20 mouse cellular contexts compared by ENCODE assay signal in genomic region chr16:17641301-17641700, GRCm38 (mm10). TPM values are rescaled to one million over a fixed set of nuclear protein-coding genes. Genes with fewer than 3 reads are reported as not detected.
DNase-seq lines count a peak whose midpoint lies in the region; ATAC-seq lines count a peak whose summit lies in the region.
"Had no signal": no experiment of that assay in that cellular context is flagged by ENCODE, and none has a peak within 500 bp of the region (broad histone marks: within the 10 kb centered on the region; RNA-seq: fewer than 3 reads in every experiment).

No protein-coding gene starts in this region.

- H3K4me2 ChIP-seq in kidney, embryonic 16.5 days (replicated peaks; ENCODE audit: low read depth, low read length): no peak overlapping the region
- H3K4me2 ChIP-seq: embryonic facial prominence, embryonic 12.5 days; heart, embryonic 13.5 days; hindbrain, embryonic 13.5 days; limb, embryonic 13.5 days; liver, embryonic 15.5 days; midbrain, embryonic 12.5 days had no signal

- no peaks in the 10 kb centered on the region for H3K27me3 ChIP-seq in kidney, embryonic 16.5 days (ENCODE audit: insufficient read depth, low read length)
- H3K27me3 ChIP-seq: embryonic facial prominence, embryonic 12.5 days; heart, embryonic 13.5 days; hindbrain, embryonic 13.5 days; limb, embryonic 13.5 days; liver, embryonic 15.5 days; midbrain, embryonic 12.5 days had no signal

- H3K4me1 ChIP-seq in kidney, embryonic 16.5 days (ENCODE audit: insufficient read depth, low read length): peaks cover 3% of the 10 kb centered on the region
- H3K4me1 ChIP-seq: embryonic facial prominence, embryonic 12.5 days; limb, embryonic 13.5 days had no signal

- H3K9ac ChIP-seq in kidney, embryonic 16.5 days (replicated peaks; ENCODE audit: low read length): no peak overlapping the region
- H3K9ac ChIP-seq: embryonic facial prominence, embryonic 12.5 days; heart, embryonic 13.5 days; hindbrain, embryonic 13.5 days; limb, embryonic 13.5 days; liver, embryonic 15.5 days; midbrain, embryonic 12.5 days had no signal

- H3K4me3 ChIP-seq in kidney, embryonic 16.5 days (ENCODE audit: low read length): no peak overlapping the region
- H3K4me3 ChIP-seq: embryonic facial prominence, embryonic 12.5 days; erythroblast, embryonic 14.5 days; heart, embryonic 13.5 days; hindbrain, embryonic 13.5 days; limb, embryonic 13.5 days; liver, embryonic 15.5 days; midbrain, embryonic 12.5 days had no signal

- 81% methylated on average over 6 of the region's 6 CpGs for WGBS in kidney, embryonic 16.5 days

- DNase-seq in cerebellum, adult 11 months: peak; percentile 35
- DNase-seq in cerebellum, postnatal 4 days (ENCODE audit: low spot score in 2 of 2): no peak
- peak; percentile 30 for DNase-seq in kidney, adult 18-20 months
- DNase-seq in cerebellum, adult 9-10 months: peak; percentile 58
- peak; percentile 43 for DNase-seq in kidney, postnatal 14 days
- no peak for DNase-seq in frontal cortex, postnatal 25 days (ENCODE audit: low spot score in 2 of 2)
- DNase-seq: layer of hippocampus, postnatal 36 days; thymus, postnatal 25 days had no signal

- no peaks in the 10 kb centered on the region for H3K9me3 ChIP-seq in kidney, embryonic 16.5 days (ENCODE audit: low read length)
- H3K9me3 ChIP-seq: embryonic facial prominence, embryonic 12.5 days; G1E; heart, embryonic 13.5 days; hindbrain, embryonic 13.5 days; limb, embryonic 13.5 days; liver, embryonic 15.5 days; midbrain, embryonic 12.5 days had no signal

- H3K27ac ChIP-seq in kidney, embryonic 16.5 days (ENCODE audit: low read length): no peak overlapping the region
- H3K27ac ChIP-seq: embryonic facial prominence, embryonic 12.5 days; heart, embryonic 13.5 days; hindbrain, embryonic 13.5 days; limb, embryonic 13.5 days; liver, embryonic 15.5 days; midbrain, embryonic 12.5 days had no signal

- H3K36me3 ChIP-seq in kidney, embryonic 16.5 days (ENCODE audit: insufficient read depth, low read length): peaks cover 41% of the 10 kb centered on the region

- no peak for ATAC-seq in kidney, embryonic 16.5 days (ENCODE audit: low FRiP score, low TSS enrichment)
- ATAC-seq: activated CD4-positive, CD25-positive, alpha-beta regulatory T cell, adult 4 months; forebrain, embryonic 16.5 days; inflammation-experienced regulatory T-cells, adult 6 months had no signal

RNA-seq across cellular contexts. Expression of gene Ccdc74a, which starts 5.0 kb away (rescaled TPM):
- 6.0 and 7.7 TPM in 2 replicates for polyA plus RNA-seq in kidney, embryonic 16.5 days (2015; fragmentation: Nextera tagmentation; extraction: Ambion mirVana)

RNA-seq across cellular contexts. Expression of gene Smpd4, which starts 22.1 kb away (rescaled TPM):
- 38.8 and 44.2 TPM in 2 replicates for polyA plus RNA-seq in kidney, embryonic 16.5 days (2015; fragmentation: Nextera tagmentation; extraction: Ambion mirVana)

RNA-seq across cellular contexts. Expression of gene Slc7a4, which starts 58.3 kb away (rescaled TPM):
- 11.8 and 12.6 TPM in 2 replicates for polyA plus RNA-seq in kidney, embryonic 16.5 days (2015; fragmentation: Nextera tagmentation; extraction: Ambion mirVana)
- polyA plus RNA-seq: erythroblast, embryonic 14.5 days; G1E had no signal

Comparison
In these comparisons a context has a peak if more than half of its experiments do, and no peak if none do; other contexts are left out.
1. DNase-seq: peak in cerebellum, adult 11 months (single experiment), kidney, adult 18-20 months (single experiment), cerebellum, adult 9-10 months (single experiment) and kidney, postnatal 14 days (single experiment); none in cerebellum, postnatal 4 days (0 of 2) and frontal cortex, postnatal 25 days (0 of 2).